Mouse (Mus musculus) neural tube, embryonic 14.5 days (tissue): Measurements from ENCODE around the gene Cmip. TPM values are rescaled to one million over a fixed set of nuclear protein-coding genes. Genes with fewer than 3 reads are reported as not detected.

Source experiments
- ATAC-seq: fragments of 200-750 bp; cut with Nextera tagmentation; 2 replicates; pipeline ENCODE4 v1.8.0; 2017; ENCODE audit warnings: low read depth, mild to moderate bottlenecking, moderate TSS enrichment, moderate library complexity
- H3K27ac ChIP-seq: fragments of 300-500 bp; sonication (generic); 2 replicates; pipeline ENCODE4 v1.5.1; 2014; ENCODE audit warnings: low read depth, mild to moderate bottlenecking, control low read depth, low read length, moderate library complexity, mixed read lengths
- H3K27me3 ChIP-seq: fragments of 300-500 bp; sonication (generic); 2 replicates; pipeline ENCODE4 v1.6.1; 2014; ENCODE audit warnings: low read length; ENCODE audit not compliant: control insufficient read depth, insufficient read depth
- H3K36me3 ChIP-seq: fragments of 300-500 bp; sonication (generic); 2 replicates; pipeline ENCODE4 v1.6.1; 2014; ENCODE audit warnings: low read length, mixed read lengths; ENCODE audit not compliant: control insufficient read depth, insufficient read depth
- H3K4me1 ChIP-seq: fragments of 300-500 bp; sonication (generic); 2 replicates; pipeline ENCODE4 v1.6.1; 2014; ENCODE audit warnings: low read length; ENCODE audit not compliant: control insufficient read depth, insufficient read depth
- H3K4me2 ChIP-seq: fragments of 300-500 bp; sonication (generic); 2 replicates; pipeline ENCODE4 v1.6.1; 2014; ENCODE audit warnings: mild to moderate bottlenecking, low read depth, low read length, control low read depth
- H3K4me3 ChIP-seq: fragments of 300-500 bp; sonication (generic); 2 replicates; pipeline ENCODE4 v1.5.1; 2014; ENCODE audit warnings: low read depth, low read length, control low read depth, mixed read lengths
- H3K9ac ChIP-seq: fragments of 300-500 bp; sonication (generic); replicated peaks from 2 replicates; pipeline ENCODE4 v1.6.1; 2014; ENCODE audit warnings: low read depth, mild to moderate bottlenecking, control low read depth, low read length, mixed read lengths
- H3K9me3 ChIP-seq: fragments of 300-500 bp; sonication (generic); 2 replicates; pipeline ENCODE4 v1.6.1; 2016; ENCODE audit warnings: low read length; ENCODE audit not compliant: control insufficient read depth
- WGBS: fragments of 180-500 bp; shearing (Covaris S2); extraction: QIAGEN DNeasy Blood & Tissue Kit; methylation state at CpG from one replicate; pipeline ENCODE4 v1.1.7; 2014; 5-methylcytosine and 5-hydroxymethylcytosine counted together
- polyA plus RNA-seq: library from polyadenylated mRNA; unstranded; fragments of >200 nt; fragmentation: Nextera tagmentation; extraction: Ambion mirVana; gene quantifications from 2 replicates; pipeline ENCODE4 v1.2.1, GENCODE M21; 2014

Cmip gene
- 135 and 144 TPM in 2 replicates for polyA plus RNA-seq

DNA sequence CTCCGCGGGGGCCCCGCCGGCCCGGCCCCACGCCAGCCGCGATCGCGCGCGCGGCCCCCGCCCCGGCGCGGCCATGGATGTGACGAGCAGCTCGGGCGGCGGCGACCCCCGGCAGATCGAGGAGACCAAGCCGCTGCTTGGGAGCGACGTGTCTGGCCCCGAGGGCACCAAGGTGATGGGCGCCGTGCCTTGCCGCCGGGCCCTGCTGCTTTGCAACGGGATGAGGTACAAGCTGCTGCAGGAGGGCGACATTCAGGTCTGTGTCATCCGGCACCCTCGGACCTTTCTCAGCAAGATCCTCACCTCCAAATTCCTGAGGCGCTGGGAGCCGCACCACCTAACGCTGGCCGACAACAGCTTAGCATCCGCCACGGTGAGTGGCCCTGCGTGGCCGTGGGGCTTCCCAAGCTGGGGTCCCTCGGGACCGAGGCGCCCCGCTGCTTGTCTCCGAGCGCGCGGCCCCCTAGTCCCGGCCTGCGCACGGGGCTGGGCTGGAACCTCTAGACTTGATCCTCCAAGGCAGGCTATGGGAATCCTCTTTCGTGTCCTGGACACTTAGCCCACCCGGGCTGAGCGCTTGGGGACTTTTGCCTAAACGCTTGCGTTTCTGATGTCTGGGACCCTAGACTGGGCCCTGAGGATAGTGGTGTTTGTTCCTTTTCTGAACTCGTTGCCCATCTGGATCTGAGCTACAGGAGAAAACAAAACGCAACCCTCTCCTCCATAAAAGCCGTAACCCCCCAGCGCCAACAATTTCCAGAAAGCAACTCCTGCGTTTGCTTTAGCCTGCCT lies at the start of gene Cmip:
Cmip (plus strand) TSS at position 36 of the 792 bp plus-strand sequence.
- Histone ChIP-seq H3K9me3 (no peaks in the 10 kb centered on the region), H3K27ac (peak within 1 kb of the TSS; percentile 96), H3K4me2 (peak within 1 kb of the TSS; percentile 98), H3K27me3 (no peaks in the 10 kb centered on the region; the same call in 1 of the 2 replicates), H3K9ac (peak within 1 kb of the TSS; percentile 100), H3K4me3 (peak within 1 kb of the TSS; percentile 98), H3K4me1 (peaks cover 23% of the 10 kb centered on the region), H3K36me3 (no peaks in the 10 kb centered on the region)
- ATAC-seq = peak; percentile 29
- WGBS = under 1% methylated on average over 51 of the region's 65 CpGs

GRCm38 (mm10) chr8:117209150-117209549 lies 47.7 kb upstream of the Cmip start:
- no peak for ATAC-seq
- Histone ChIP-seq H3K36me3 (peaks cover 7% of the 10 kb centered on the region), H3K4me3 (no peak overlapping the region), H3K4me1 (no peaks in the 10 kb centered on the region), H3K9me3 (no peaks in the 10 kb centered on the region), H3K4me2 (no peak overlapping the region), H3K9ac (no peak overlapping the region), H3K27me3 (no peaks in the 10 kb centered on the region), H3K27ac (no peak overlapping the region)
- 89% methylated on average over 12 of the region's 12 CpGs for WGBS

GRCm38 (mm10) chr8:117212100-117212499 lies 44.8 kb upstream of the Cmip start:
- H3K4me1 ChIP-seq = no peaks in the 10 kb centered on the region

GRCm38 (mm10) chr8:117217724-117218123 lies 39.1 kb upstream of the Cmip start:
- H3K36me3 ChIP-seq = no peaks in the 10 kb centered on the region

More at GRCm38 (mm10) chr8:117212100-117212499, 44.8 kb upstream of the Cmip start:
- H3K4me2 ChIP-seq = no peak overlapping the region
- H3K9ac ChIP-seq = no peak overlapping the region
- H3K36me3 ChIP-seq = no peaks in the 10 kb centered on the region
- H3K4me3 ChIP-seq = no peak overlapping the region
- ATAC-seq = no peak
- no peaks in the 10 kb centered on the region for H3K27me3 ChIP-seq
- no peaks in the 10 kb centered on the region for H3K9me3 ChIP-seq
- 90% methylated on average over 11 of the region's 11 CpGs for WGBS
- H3K27ac ChIP-seq = no peak overlapping the region

GRCm38 (mm10) chr8:117222396-117222795 lies 34.5 kb upstream of the Cmip start:
- H3K27me3 ChIP-seq = no peaks in the 10 kb centered on the region
- no peaks in the 10 kb centered on the region for H3K4me1 ChIP-seq
- no peak for ATAC-seq
- H3K36me3 ChIP-seq = no peaks in the 10 kb centered on the region
- H3K9ac ChIP-seq = no peak overlapping the region
- no peak overlapping the region for H3K27ac ChIP-seq
- no peak overlapping the region for H3K4me3 ChIP-seq
- H3K4me2 ChIP-seq = no peak overlapping the region
- WGBS = 81% methylated on average over 6 of the region's 6 CpGs
- no peaks in the 10 kb centered on the region for H3K9me3 ChIP-seq

More at GRCm38 (mm10) chr8:117217724-117218123, 39.1 kb upstream of the Cmip start:
- Histone ChIP-seq H3K4me2 (no peak overlapping the region), H3K27ac (no peak overlapping the region), H3K4me3 (no peak overlapping the region), H3K27me3 (no peaks in the 10 kb centered on the region), H3K9me3 (no peaks in the 10 kb centered on the region), H3K9ac (no peak overlapping the region), H3K4me1 (no peaks in the 10 kb centered on the region)
- WGBS = 90% methylated on average over 2 of the region's 2 CpGs
- no peak for ATAC-seq

DNA sequence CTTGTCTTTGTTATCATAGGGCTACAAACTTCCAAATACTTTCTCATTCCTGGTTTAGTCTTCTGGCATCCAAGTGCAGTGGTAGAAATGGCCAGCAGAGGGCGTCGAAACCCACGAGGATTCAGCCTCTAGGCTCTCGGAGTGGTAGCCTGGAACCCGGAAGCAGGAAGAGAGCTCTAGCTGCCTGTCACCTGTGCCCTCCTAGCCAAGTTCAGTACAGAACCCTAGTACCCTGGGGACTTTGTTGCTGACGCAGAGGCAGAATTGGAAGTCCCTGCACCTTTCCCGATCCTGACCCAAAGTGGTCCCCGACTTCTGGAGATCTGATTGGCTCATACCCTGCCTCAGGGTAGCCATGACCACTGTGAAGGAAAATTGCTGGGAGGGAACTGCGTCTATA lies 32.2 kb upstream of the Cmip start:
- H3K27me3 ChIP-seq = no peaks in the 10 kb centered on the region
- 0 out of 2 replicates have a peak overlapping the region, but pooled peaks have one; percentile 5 for H3K4me3 ChIP-seq
- whole genome bisulfite sequencing = 14% methylated on average over 9 of the region's 9 CpGs
- H3K36me3 ChIP-seq = no peaks in the 10 kb centered on the region
- H3K27ac ChIP-seq = no peak overlapping the region
- H3K4me1 ChIP-seq = no peaks in the 10 kb centered on the region
- peak; percentile 76; the same call in 1 of the 2 replicates for ATAC-seq
- no peak overlapping the region for H3K9ac ChIP-seq
- H3K9me3 ChIP-seq = no peaks in the 10 kb centered on the region
- H3K4me2 ChIP-seq = peak overlapping the region; percentile 21; the same call in 1 of the 2 replicates

DNA sequence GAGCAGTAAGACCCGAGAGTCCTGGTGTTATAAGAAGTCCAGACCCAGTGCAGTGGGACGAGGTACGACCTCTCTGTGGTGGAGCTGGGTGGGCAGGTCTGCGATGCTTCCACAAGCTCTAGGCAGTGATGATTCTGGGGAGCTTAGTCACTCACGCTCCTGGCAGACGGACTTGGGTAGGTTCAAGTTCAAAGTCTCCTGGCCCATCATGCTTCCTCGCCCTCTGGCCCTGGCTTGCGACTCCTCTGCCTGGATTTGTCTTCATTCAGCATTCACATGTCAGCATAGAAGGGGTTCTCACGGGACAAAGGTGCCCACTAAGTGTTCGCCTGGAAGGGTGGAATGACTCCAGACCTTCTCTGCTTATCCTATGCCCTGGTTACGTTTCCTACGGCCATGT lies 30.6 kb upstream of the Cmip start:
- Histone ChIP-seq H3K4me2 (no peak overlapping the region), H3K27ac (no peak overlapping the region), H3K9ac (no peak overlapping the region), H3K9me3 (no peaks in the 10 kb centered on the region), H3K36me3 (no peaks in the 10 kb centered on the region), H3K27me3 (no peaks in the 10 kb centered on the region), H3K4me1 (no peaks in the 10 kb centered on the region), H3K4me3 (no peak overlapping the region)
- WGBS = 89% methylated on average over 12 of the region's 12 CpGs
- ATAC-seq = no peak

DNA sequence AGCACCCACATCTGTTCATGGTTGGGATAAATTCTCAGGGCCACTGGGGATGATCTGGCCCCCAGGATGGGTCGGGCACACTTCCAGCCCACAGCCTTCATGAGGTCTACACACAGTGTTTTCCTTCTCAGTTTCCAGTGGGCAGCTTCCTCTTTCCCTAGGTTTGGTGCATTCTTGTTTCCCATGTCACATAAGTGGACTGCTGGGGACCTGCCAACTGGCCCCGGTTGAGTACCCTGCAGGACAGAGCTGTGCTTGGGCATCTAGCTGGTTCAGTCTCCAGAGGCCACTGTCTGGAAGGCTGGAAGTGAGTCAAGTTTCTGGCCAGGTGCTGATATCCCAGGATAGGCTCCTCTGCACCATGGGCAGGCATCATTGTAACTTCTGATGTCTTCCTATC lies 29.5 kb upstream of the Cmip start:
- no peak for ATAC-seq
- no peaks in the 10 kb centered on the region for H3K4me1 ChIP-seq
- H3K9me3 ChIP-seq = no peaks in the 10 kb centered on the region
- no peak overlapping the region for H3K4me2 ChIP-seq
- no peak overlapping the region for H3K27ac ChIP-seq
- 85% methylated on average over 2 of the region's 2 CpGs for WGBS
- no peak overlapping the region for H3K9ac ChIP-seq
- H3K27me3 ChIP-seq = no peaks in the 10 kb centered on the region
- H3K36me3 ChIP-seq = no peaks in the 10 kb centered on the region
- H3K4me3 ChIP-seq = no peak overlapping the region

DNA sequence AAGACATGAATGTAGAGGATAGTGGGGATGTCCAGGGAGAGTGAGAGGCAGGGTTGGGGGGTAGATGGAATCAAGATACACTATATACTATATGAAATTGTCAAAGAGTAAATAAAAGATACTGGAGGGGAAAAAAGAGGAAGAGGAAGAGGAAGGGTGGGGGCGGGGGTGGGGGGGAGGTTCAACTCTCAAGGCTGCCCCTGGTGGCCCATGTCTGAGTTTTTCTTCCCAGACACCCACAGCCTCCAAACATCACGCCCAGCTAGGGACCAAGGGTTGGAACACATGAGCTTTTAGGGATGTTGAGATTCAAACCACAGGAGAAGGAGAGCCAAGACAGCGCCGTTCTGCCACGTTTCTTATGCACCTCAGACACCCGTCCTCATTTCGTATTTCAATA lies 23.7 kb upstream of the Cmip start:
- no peak overlapping the region for H3K4me2 ChIP-seq
- WGBS = 92% methylated on average over 7 of the region's 7 CpGs
- H3K9ac ChIP-seq = no peak overlapping the region

More for the DNA sequence above, 23.7 kb upstream of the Cmip start:
- H3K4me3 ChIP-seq = no peak overlapping the region
- no peaks in the 10 kb centered on the region for H3K36me3 ChIP-seq
- no peak overlapping the region for H3K27ac ChIP-seq
- no peaks in the 10 kb centered on the region for H3K4me1 ChIP-seq
- H3K9me3 ChIP-seq = no peaks in the 10 kb centered on the region
- H3K27me3 ChIP-seq = no peaks in the 10 kb centered on the region
- no peak for ATAC-seq
